Mouse (Mus musculus): Measurements from ENCODE around the gene Astn2.

DNA sequence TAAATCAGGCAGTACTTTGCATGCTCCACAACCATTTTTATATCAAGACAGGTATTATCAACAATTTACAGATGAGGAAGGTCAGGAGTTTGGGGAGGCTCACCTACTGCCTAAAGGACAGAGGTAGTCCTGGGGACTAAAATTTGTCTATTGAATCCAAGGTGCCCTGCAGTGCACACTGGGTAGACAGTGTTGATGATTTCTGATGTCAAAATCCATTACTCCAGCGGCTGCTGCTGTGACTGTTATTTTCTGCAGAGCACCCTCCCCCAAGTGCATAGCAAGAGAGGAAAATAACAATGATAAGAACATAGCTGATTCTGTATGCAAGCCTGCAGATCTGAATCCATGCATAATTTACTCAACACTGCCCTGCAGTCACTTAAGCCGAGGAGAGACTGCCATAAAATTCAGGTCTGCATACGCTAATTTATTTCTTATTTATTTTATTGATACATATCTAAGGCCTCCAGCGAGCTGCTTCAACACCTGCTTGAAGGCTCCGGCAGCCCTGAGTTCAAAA lies 660.3 kb downstream of the Astn2 start:
- TF ChIP-seq CTCF (IDR thresholded peaks at IDR 0.05) = no peak
- no peak for TF ChIP-seq EP300 (IDR thresholded peaks at IDR 0.05)
